Mouse (Mus musculus) bone marrow macrophage, adult 2 months (primary cell): ENCODE data around the gene Tomm6.
A peak's percentile ranks its signal among the peaks of the same experiment; 100 is the strongest.

Source experiments
- CTCF ChIP-seq: IDR thresholded peaks from 2 replicates; pipeline ENCODE4 v1.5.1; 2012; ENCODE audit warnings: low read depth, mild to moderate bottlenecking, low read length, moderate library complexity
- POLR2A ChIP-seq: IDR thresholded peaks from 2 replicates; pipeline ENCODE4 v1.6.1; 2012; ENCODE audit warnings: mild to moderate bottlenecking, low read depth, low read length, borderline replicate concordance

GRCm38 (mm10) chr17:47736856-47737255, 48.7 kb upstream of the Tomm6 start, which contains the start of gene Tfeb:
- TF ChIP-seq CTCF (0 out of 2 replicates have a peak, but pooled peaks have one; percentile 15), POLR2A (no peak)
